Mouse (Mus musculus) spleen, embryonic (tissue): ENCODE data around the gene Slc38a6.

Experiments
- CTCF ChIA-PET: fragments of 350-600 bp; sonication (Branson Sonifier 250); formaldehyde crosslinking; loops from one replicate; lab custom pipeline; 2022; lab: Charles Lee

Slc38a6 gene

DNA sequence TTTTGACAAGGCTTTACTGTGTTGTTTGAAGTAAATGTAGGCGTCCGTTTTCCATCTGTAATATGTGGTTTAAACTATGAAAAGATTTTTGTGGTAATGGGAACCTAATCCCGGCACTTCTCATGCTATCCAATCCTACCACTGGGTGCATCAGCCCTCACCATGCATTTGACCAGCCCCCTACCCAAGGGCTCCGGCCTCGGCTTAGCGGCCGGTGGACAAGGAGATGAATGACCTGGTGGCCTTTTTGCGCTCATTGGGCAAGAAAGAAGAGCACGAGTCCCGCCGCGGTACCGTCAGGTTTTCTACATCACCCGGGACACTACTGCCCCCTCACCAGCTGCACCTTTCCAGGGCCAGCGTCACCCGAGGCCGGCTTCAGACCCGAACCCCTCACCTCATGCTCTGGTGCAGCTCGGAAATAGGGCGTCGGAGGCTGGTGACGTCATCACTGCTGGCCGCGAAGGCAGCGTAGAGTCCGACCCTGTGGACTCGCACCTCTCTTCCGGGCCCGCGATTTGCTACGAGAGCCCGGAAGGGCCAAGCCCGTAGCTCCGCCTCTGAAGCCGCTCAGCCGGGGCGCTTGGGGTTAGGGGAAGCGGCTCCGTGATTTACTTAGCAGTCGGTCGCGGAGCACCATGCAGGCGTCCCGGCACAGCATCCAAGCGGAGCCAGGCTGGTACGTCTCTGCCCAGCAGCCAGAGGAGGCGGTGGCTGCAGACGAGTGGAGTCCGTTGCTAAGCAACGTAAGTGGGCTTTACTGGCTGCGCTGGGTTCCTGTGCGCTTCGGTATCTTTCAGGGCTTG, at the start of gene Slc38a6, which contains the start of gene Trmt5:
Gene Slc38a6, plus strand, starts transcription at position 493 of the 806 bp plus-strand sequence.
Gene Trmt5, minus strand, starts transcription at position 424 of the 806 bp plus-strand sequence.
- CTCF ChIA-PET, result no interaction called here

- CTCF ChIA-PET, result no interaction called here
These were observed 44.6 kb upstream of the Slc38a6 start for GRCm38 (mm10) chr12:73241960-73242359.

DNA sequence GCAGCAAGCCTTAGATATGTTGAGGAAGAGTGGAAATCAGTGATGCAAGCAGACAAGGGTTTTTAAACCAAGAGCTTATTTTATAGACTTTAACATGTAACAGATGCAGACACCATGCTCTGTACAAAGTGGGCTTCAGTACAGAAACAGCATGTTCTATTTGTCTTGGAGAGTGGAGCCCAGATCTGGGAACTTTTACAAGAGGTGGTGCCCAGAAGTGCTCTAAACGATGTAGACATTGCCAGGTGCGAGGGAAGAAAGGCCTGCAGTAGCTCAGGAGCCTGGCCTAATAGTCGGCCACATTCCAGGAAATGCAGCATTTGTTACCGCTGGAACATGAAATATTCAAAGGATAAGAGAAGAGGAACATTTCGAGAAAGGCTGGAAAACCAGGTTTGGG, 40.9 kb upstream of the Slc38a6 start:
- CTCF ChIA-PET, result no interaction called here

GRCm38 (mm10) chr12:73255006-73255405, 31.6 kb upstream of the Slc38a6 start:
- CTCF ChIA-PET, result no interaction called here

DNA sequence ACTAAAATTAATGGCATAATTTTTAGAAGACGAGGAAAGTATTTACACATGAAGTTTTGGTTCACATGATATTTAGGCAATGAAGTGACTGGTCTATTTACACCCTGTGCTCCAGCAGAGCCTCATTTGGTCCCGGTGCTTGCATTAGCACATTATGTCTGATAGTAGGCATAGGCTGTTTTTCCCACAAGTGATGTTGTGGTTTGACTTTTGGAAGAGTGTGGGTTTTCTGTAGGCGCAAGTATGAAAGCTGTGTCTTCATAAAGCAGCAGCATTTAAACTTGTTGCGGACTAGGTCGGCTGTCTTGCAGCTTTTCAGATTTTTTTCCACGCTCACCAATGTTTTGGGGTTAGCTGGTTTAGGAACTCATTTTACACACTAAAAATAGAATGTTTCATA, 27.3 kb upstream of the Slc38a6 start:
- CTCF ChIA-PET, result no interaction called here

DNA sequence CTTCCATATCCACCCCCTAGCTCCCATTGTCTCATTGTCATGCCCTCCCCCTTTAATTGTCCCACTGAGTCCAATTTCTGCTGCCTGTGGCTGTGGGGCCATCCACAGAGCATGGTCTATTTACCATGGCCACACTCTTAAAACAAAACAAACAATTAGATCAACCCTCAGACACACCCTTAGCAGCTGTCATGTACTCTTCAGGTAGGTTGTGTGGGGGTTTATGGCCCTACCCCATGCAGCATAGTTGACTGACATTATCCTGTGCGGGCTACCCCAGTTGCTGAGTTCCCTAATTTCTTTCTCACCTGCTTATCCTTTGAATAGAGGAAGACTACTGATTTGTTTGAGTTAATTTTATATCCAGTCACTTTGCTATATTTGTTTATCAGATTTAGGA, 26.2 kb upstream of the Slc38a6 start:
- CTCF ChIA-PET, result no interaction called here

DNA sequence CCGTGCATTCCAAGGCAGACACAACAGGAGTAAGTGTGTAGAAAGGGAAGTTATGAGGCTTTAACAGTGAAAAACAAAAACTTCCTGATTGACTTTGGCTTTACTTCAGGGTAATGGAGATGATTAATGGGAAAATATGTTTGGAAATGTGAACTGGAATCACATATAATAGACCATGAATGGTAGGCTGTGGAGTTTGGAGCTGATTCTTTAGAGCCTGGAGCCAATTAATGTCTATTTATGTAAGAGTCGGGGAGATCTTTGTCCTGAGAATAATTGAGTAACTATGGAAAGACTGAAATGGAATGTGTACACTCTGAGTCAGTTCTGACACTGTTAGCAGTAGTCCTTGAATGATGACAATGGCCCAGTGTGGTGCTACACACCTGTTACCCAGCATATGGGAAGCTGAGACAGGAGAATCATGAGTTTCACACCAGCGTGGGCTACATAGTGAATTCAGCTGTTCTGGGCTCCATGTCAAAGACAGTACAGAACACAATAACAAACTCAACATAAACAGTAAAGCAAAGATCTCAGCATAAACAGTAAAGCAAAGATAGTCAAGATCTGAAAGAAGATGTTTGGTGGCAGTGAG, 21.1 kb upstream of the Slc38a6 start:
- CTCF ChIA-PET, result no interaction called here

GRCm38 (mm10) chr12:73266597-73266996, 20.0 kb upstream of the Slc38a6 start:
- CTCF ChIA-PET, result no interaction called here

- CTCF ChIA-PET, result no interaction called here
These were observed 18.1 kb upstream of the Slc38a6 start for GRCm38 (mm10) chr12:73268497-73268896.

- CTCF ChIA-PET, result no interaction called here
These were observed 17.0 kb upstream of the Slc38a6 start for GRCm38 (mm10) chr12:73269531-73269930.

DNA sequence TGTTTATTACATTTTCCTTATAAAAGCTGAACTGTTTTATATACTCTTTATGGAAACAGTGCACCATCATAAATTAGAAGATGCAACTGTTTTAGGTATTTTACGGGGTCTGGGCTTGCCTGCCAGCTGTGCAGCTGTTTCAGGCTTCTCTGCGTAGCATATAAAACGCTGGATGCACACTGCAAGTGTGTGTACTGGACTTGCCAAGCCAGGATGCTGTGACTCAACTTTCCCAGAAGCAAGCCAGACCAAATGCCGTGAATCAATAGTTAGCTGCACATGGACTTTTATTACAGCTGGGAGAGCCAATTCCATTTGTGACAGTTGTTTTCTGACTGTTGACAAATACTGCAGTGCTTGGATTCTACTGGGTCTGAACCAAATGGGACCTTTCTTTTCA, 16.6 kb upstream of the Slc38a6 start:
- CTCF ChIA-PET, result no interaction called here

DNA sequence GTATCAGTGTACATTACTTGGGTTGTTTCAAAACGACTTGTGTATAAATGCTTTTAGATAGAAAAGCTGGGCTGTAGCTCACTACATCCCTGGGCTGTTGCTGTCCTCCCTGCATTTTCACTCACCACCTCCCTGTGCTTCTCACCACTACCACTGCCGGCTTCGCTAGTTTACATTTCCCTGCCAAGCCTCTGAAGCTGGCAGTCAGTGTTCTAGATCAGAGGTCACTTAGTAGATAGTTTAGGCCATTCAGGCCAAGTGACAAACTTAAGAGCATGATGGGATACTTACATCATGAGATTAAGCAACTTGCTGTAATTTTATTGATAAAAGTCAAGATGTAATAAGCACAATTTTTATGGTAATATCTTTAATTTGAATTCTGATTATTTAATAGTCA, 11.7 kb upstream of the Slc38a6 start:
- CTCF ChIA-PET, result no interaction called here

GRCm38 (mm10) chr12:73287609-73288008, 1.0 kb downstream of the Slc38a6 start:
- CTCF ChIA-PET, result no interaction called here

GRCm38 (mm10) chr12:73288626-73289025, 2.0 kb downstream of the Slc38a6 start:
- CTCF ChIA-PET, result interaction anchor here (0.6 kb wide), 1 partner anchor 13 kb away, joined by 4 read pairs; no protein-coding TSS in a partner anchor

DNA sequence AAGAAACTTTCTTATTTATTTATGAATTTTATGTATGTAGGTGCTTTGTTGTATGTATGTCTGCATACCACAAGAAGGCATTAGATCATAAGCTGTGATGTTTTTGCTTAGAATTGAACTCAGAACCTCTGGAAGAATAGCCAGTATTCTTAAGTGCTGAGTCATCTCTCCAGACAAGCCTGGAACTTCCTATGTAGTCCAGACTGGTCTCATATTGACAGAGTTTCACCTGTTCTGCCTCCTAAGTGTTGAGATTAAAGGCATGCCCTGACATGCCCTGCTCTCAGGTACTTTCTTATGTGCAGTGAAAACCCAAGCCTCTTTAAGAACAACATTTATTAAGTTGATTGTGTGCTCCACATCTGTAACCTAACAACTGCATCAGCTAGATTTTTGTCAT, 8.3 kb downstream of the Slc38a6 start:
- CTCF ChIA-PET, result no interaction called here

GRCm38 (mm10) chr12:73295505-73296140, 9.0 kb downstream of the Slc38a6 start:
- CTCF ChIA-PET, result no interaction called here

DNA sequence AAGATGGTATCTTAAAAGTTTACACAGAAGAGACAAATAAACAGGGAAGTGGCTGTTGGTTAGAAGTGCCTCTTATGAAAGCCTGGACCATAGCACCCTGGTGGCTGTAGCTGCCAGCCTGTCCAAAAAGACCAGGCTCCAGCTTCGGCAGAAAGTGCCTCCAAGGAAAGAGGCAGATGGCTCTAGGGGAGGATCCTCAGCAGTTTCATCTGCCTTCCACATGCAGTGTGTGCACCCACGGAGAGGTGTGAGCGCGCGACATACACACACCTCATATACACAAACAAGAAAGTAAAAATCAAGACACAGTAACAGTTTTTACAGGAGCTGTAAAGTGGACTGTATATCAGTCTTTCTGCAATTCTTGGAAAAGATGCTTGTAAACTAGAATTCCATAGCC, 12.0 kb downstream of the Slc38a6 start:
- CTCF ChIA-PET, result no interaction called here

- CTCF ChIA-PET, result no interaction called here
These were observed 14.0 kb downstream of the Slc38a6 start for GRCm38 (mm10) chr12:73300531-73300930.

- CTCF ChIA-PET, result no interaction called here
These were observed 18.1 kb downstream of the Slc38a6 start for GRCm38 (mm10) chr12:73304636-73305035.

DNA sequence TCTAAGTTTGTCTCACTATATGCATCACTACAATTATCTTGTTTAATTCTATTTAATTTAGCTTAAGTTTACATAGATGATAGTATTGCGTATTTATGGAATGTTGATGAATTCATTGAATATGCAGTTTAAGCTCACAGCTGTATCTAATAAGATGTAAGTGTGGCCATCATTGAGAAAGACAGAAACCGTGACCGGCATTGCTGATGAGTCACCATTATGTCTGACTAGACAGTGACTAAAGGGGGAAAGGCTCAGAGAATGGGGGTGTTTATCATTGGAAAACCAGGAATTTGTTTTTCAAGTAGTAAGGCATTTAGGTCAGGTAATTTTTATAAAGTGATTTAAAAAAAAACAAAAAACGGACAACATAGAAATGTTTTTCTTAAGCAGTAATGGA, 21.2 kb downstream of the Slc38a6 start:
- CTCF ChIA-PET, result no interaction called here

GRCm38 (mm10) chr12:73308711-73309110, 22.1 kb downstream of the Slc38a6 start:
- CTCF ChIA-PET, result no interaction called here
